16 mouse cellular contexts compared by ENCODE assay signal in the genomic region with DNA sequence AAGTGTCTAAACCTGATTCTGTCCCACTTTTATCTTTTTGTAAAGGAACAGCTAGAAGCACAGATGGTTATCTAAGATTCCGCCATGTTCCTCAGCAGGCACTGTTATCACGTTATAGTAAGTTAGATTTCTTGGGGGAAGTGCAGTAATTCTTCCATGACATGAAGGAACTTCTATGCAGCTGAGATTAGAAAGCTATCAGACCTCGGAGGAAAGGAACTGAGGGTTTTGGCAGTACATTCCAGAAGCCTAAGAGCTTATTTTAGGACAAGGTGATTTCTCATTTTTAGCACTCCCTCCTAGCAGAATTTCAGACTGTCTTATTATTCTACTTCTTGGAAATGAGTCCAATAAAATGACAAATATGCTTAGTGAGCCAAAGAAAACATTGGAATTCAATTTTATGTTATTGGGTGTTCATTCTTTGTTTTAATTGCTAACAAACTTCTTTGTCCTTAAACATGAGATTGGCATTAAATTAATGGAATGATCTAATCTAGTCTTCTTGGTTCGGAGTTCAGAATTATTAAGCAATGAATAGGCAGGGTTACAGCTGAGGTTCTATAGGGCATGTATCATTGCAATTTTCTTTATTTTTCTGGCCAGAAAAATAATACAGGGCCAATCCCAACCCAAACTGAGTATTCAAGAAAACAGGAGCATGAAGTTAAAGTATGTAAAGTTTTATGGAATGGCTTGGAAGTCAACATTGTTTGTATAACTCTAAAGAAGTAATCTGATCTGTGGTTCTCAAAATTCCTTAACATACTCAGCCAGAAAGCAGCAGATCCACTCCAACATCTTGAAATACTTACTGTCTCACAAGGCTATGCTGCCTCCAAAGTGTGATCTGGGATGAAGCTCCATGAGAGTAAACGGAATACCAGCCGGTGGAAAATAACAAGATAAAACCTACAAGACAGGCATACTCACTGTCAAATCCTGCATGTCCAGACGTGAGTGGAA.
A peak's percentile ranks its signal among the peaks of the same experiment; 100 is the strongest.
DNase-seq lines count a peak whose midpoint lies in the region; ATAC-seq and TF ChIP-seq lines count a peak whose summit lies in the region.
"Had no signal": no experiment of that assay in that cellular context is flagged by ENCODE, and none has a peak within 500 bp of the region (broad histone marks: within the 10 kb centered on the region; RNA-seq: fewer than 3 reads in every experiment).

No protein-coding gene starts in this region.

- no peaks in the 10 kb centered on the region for H3K27me3 ChIP-seq in lung, embryonic 14.5 days (ENCODE audit: insufficient read depth, low read length)
- H3K27me3 ChIP-seq in embryonic facial prominence, embryonic 15.5 days = no peaks in the 10 kb centered on the region
- no peaks in the 10 kb centered on the region for H3K27me3 ChIP-seq in thymus, adult 2 months (ENCODE audit: control insufficient read depth, insufficient read depth, low read length)
- H3K27me3 ChIP-seq: midbrain, embryonic 13.5 days had no signal

- no peak for TF ChIP-seq CTCF in lung, embryonic 14.5 days (IDR thresholded peaks at IDR 0.05; ENCODE audit: low read depth)
- no peak for TF ChIP-seq CTCF in thymus, adult 2 months (IDR thresholded peaks at IDR 0.05; ENCODE audit: borderline replicate concordance, control insufficient read depth, extremely low read depth, insufficient read depth, low read length, poor library complexity)

- no peaks in the 10 kb centered on the region for H3K36me3 ChIP-seq in lung, embryonic 14.5 days (ENCODE audit: insufficient read depth)
- no peaks in the 10 kb centered on the region for H3K36me3 ChIP-seq in embryonic facial prominence, embryonic 15.5 days
- no peaks in the 10 kb centered on the region for H3K36me3 ChIP-seq in thymus, adult 2 months (ENCODE audit: control insufficient read depth, insufficient read depth, low read length)
- H3K36me3 ChIP-seq: heart, embryonic 10.5 days; midbrain, embryonic 13.5 days had no signal

- WGBS in lung, embryonic 14.5 days = 25% methylated on average over 7 of the region's 7 CpGs
- WGBS in embryonic facial prominence, embryonic 15.5 days = 24% methylated on average over 7 of the region's 7 CpGs
- 75% methylated on average over 7 of the region's 7 CpGs for WGBS in thymus, adult 2 months

- TF ChIP-seq POLR2A in thymus, adult 2 months (IDR thresholded peaks at IDR 0.05; ENCODE audit: control insufficient read depth, extremely low read depth, insufficient read depth, low read length, poor library complexity) = no peak

- DNase-seq in embryo, embryonic 10 days (ENCODE audit: low spot score) = peak; percentile 53
- no peak for DNase-seq in embryo, embryonic 9.5 days (ENCODE audit: extremely low spot score)
- DNase-seq in lung, embryonic 14.5 days = peak; percentile 74
- no peak for DNase-seq in lung, postnatal 14 days
- DNase-seq in mesoderm, embryonic 11.5 days (ENCODE audit: low read depth, low spot score) = peak; percentile 54
- no peak for DNase-seq in thymus, adult 2 months
- DNase-seq in natural killer cell, adult 2 months (ENCODE audit: low spot score in 2 of 2) = no peak
- DNase-seq: cerebellum, adult 11-12 months; heart, postnatal 4 days; left cerebral cortex, postnatal 4 days; lung, postnatal 10 days had no signal

- no peaks in the 10 kb centered on the region; the same call in 1 of the 2 replicates for H3K9me3 ChIP-seq in lung, embryonic 14.5 days (ENCODE audit: low read depth, low read length)
- H3K9me3 ChIP-seq in embryonic facial prominence, embryonic 15.5 days (replicated peaks) = no peaks in the 10 kb centered on the region
- H3K9me3 ChIP-seq: heart, embryonic 10.5 days; midbrain, embryonic 13.5 days had no signal

- no peak overlapping the region for H3K4me2 ChIP-seq in lung, embryonic 14.5 days
- no peak overlapping the region for H3K4me2 ChIP-seq in embryonic facial prominence, embryonic 15.5 days (replicated peaks)
- H3K4me2 ChIP-seq: midbrain, embryonic 13.5 days had no signal

- no peak overlapping the region for H3K9ac ChIP-seq in lung, embryonic 14.5 days
- no peak overlapping the region for H3K9ac ChIP-seq in embryonic facial prominence, embryonic 15.5 days
- H3K9ac ChIP-seq: midbrain, embryonic 13.5 days had no signal

- peak; percentile 86 for ATAC-seq in lung, embryonic 14.5 days (ENCODE audit: insufficient read depth)
- ATAC-seq in embryonic facial prominence, embryonic 15.5 days (ENCODE audit: insufficient number of reproducible peaks, low FRiP score, low TSS enrichment, low read depth) = peak; percentile 69; the same call in 1 of the 2 replicates
- ATAC-seq: forebrain, embryonic 16.5 days; inflammation-experienced regulatory T-cells, adult 6 months; midbrain, embryonic 13.5 days had no signal

- no peak overlapping the region for H3K4me3 ChIP-seq in lung, embryonic 14.5 days (ENCODE audit: low read depth, low read length)
- H3K4me3 ChIP-seq in embryonic facial prominence, embryonic 15.5 days (replicated peaks) = no peak overlapping the region
- H3K4me3 ChIP-seq in thymus, adult 2 months (ENCODE audit: control insufficient read depth, insufficient read depth, low read length) = no peak overlapping the region
- H3K4me3 ChIP-seq: heart, embryonic 10.5 days; midbrain, embryonic 13.5 days had no signal

- no peaks in the 10 kb centered on the region; the same call in 1 of the 2 replicates for H3K4me1 ChIP-seq in lung, embryonic 14.5 days (ENCODE audit: insufficient read depth)
- H3K4me1 ChIP-seq in embryonic facial prominence, embryonic 15.5 days = peaks cover 2% of the 10 kb centered on the region; the same call in 1 of the 2 replicates
- no peaks in the 10 kb centered on the region; the same call in 1 of the 2 replicates for H3K4me1 ChIP-seq in thymus, adult 2 months (replicated peaks; ENCODE audit: control insufficient read depth, insufficient read depth, low read length)
- H3K4me1 ChIP-seq: heart, embryonic 10.5 days; midbrain, embryonic 13.5 days had no signal

- H3K27ac ChIP-seq in lung, embryonic 14.5 days (ENCODE audit: low read depth) = peak overlapping the region; percentile 42; the same call in 1 of the 2 replicates
- H3K27ac ChIP-seq in embryonic facial prominence, embryonic 15.5 days (replicated peaks) = no peak overlapping the region; the same call in 1 of the 2 replicates
- no peak overlapping the region for H3K27ac ChIP-seq in thymus, adult 2 months (ENCODE audit: control insufficient read depth, insufficient read depth, low read length)
- H3K27ac ChIP-seq: heart, embryonic 10.5 days; midbrain, embryonic 13.5 days had no signal

Comparison
In these comparisons a context has a peak if more than half of its experiments do, and no peak if none do; other contexts are left out.
1. DNase-seq: peak in embryo, embryonic 10 days (single experiment), lung, embryonic 14.5 days (single experiment) and mesoderm, embryonic 11.5 days (single experiment); none in embryo, embryonic 9.5 days (single experiment), lung, postnatal 14 days (single experiment), thymus, adult 2 months (single experiment) and natural killer cell, adult 2 months (0 of 2).